Mouse (Mus musculus): ENCODE measurements around the gene Cacna1e. TPM values are rescaled to one million over a fixed set of nuclear protein-coding genes. Genes with fewer than 3 reads are reported as not detected.

The Cacna1e gene
- total and polyA plus RNA-seq, 3 experiments, result not detected

DNA sequence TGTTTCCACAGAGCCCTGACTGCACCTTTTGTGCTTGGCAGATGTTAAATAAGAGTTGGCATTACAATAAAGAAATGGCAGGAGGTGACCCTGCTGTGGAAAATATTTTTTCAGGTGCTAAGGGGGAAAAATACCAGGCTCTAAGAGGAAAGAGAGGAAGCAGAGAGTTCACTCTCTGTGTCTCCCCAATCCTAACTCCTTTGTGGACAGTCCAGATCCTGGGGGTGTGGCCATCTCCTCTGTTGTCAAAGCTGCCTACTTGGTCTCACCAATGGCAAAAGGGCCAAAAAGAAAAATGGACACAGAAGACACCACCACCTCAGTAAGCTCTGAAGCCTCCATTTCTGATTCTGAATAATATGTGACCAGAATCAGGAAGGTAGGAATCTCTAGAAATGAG lies 280.5 kb downstream of the Cacna1e start:
- Histone ChIP-seq H3K27ac (ENCODE audit: control insufficient read depth, low read depth, low read length) (no peak overlapping the region), H3K27me3 (ENCODE audit: control insufficient read depth in 1 of 2, insufficient read depth in 2 of 2, low read length in 2 of 2) (no peaks in the 10 kb centered on the region), H3K36me3 (ENCODE audit: control insufficient read depth in 1 of 2, insufficient read depth in 2 of 2, low read length in 2 of 2) (no peaks in the 10 kb centered on the region), H3K4me3 (ENCODE audit: control insufficient read depth in 1 of 2, insufficient read depth in 1 of 2, low read depth in 2 of 2, low read length in 2 of 2) (no peak overlapping the region), H3K4me1 (ENCODE audit: control insufficient read depth in 1 of 2, insufficient read depth in 2 of 2, low read length in 2 of 2) (no peaks in the 10 kb centered on the region), H3K79me2 (ENCODE audit: control insufficient read depth, insufficient read depth, low read length, poor library complexity) (no peaks in the 10 kb centered on the region), H3K9ac (ENCODE audit: control insufficient read depth, low read depth, low read length, poor library complexity, severe bottlenecking) (no peak overlapping the region), H3K9me3 (replicated peaks; ENCODE audit: insufficient read depth, low read length) (no peaks in the 10 kb centered on the region)
- no peak for DNase-seq (ENCODE audit: low read depth, low spot score)
- no peak for TF ChIP-seq TAL1 (IDR thresholded peaks at IDR 0.05; ENCODE audit: low read length)
- TF ChIP-seq TBP (IDR thresholded peaks at IDR 0.05; ENCODE audit: low read depth, low read length), result no peak
- no peak for TF ChIP-seq TCF12 (IDR thresholded peaks at IDR 0.05; ENCODE audit: low read depth, low read length)
- TF ChIP-seq JUND (IDR thresholded peaks at IDR 0.05; ENCODE audit: low read depth, low read length), result no peak
- no peak for TF ChIP-seq CHD1 (IDR thresholded peaks at IDR 0.05; ENCODE audit: low read depth, low read length)
- TF ChIP-seq EP300 (IDR thresholded peaks at IDR 0.05; ENCODE audit: low read depth in 1 of 2, low read length in 2 of 2), result no peak
- TF ChIP-seq MAZ (IDR thresholded peaks at IDR 0.05; ENCODE audit: low read depth, low read length), result no peak
- TF ChIP-seq GABPA (IDR thresholded peaks at IDR 0.05; ENCODE audit: low read depth, low read length), result no peak
- TF ChIP-seq MAX (IDR thresholded peaks at IDR 0.05; ENCODE audit: low read length), result no peak
- no peak for TF ChIP-seq POLR2A (IDR thresholded peaks at IDR 0.05; ENCODE audit: control insufficient read depth in 1 of 2, insufficient read depth in 1 of 2, low read depth in 1 of 2, low read length in 2 of 2, poor library complexity in 1 of 2)
- TF ChIP-seq RCOR1 (IDR thresholded peaks at IDR 0.05; ENCODE audit: low read depth, low read length), result no peak
- no peak for TF ChIP-seq SIN3A (IDR thresholded peaks at IDR 0.05; ENCODE audit: low read length)
- TF ChIP-seq MYB (IDR thresholded peaks at IDR 0.05; ENCODE audit: low read depth, low read length), result no peak
- TF ChIP-seq ZC3H11A (IDR thresholded peaks at IDR 0.05; ENCODE audit: low read depth, low read length), result no peak
- no peak for TF ChIP-seq MXI1 (IDR thresholded peaks at IDR 0.05; ENCODE audit: low read depth, low read length)
- no peak for TF ChIP-seq BHLHE40 (IDR thresholded peaks at IDR 0.05; ENCODE audit: borderline replicate concordance, low read depth, low read length)

- H3K9me3 ChIP-seq (replicated peaks; ENCODE audit: insufficient read depth, low read length), result no peaks in the 10 kb centered on the region
- no peaks in the 10 kb centered on the region for H3K36me3 ChIP-seq (ENCODE audit: control insufficient read depth in 1 of 2, insufficient read depth in 2 of 2, low read length in 2 of 2)
- no peak for DNase-seq (ENCODE audit: low read depth, low spot score)
- no peaks in the 10 kb centered on the region for H3K27me3 ChIP-seq (ENCODE audit: control insufficient read depth in 1 of 2, insufficient read depth in 2 of 2, low read length in 2 of 2)
- H3K27ac ChIP-seq (ENCODE audit: control insufficient read depth, low read depth, low read length), result no peak overlapping the region
- no peak overlapping the region for H3K9ac ChIP-seq (ENCODE audit: control insufficient read depth, low read depth, low read length, poor library complexity, severe bottlenecking)
- H3K79me2 ChIP-seq (ENCODE audit: control insufficient read depth, insufficient read depth, low read length, poor library complexity), result no peaks in the 10 kb centered on the region
- H3K4me3 ChIP-seq (ENCODE audit: control insufficient read depth in 1 of 2, insufficient read depth in 1 of 2, low read depth in 2 of 2, low read length in 2 of 2), result no peak overlapping the region
- no peaks in the 10 kb centered on the region for H3K4me1 ChIP-seq (ENCODE audit: control insufficient read depth in 1 of 2, insufficient read depth in 2 of 2, low read length in 2 of 2)
- TF ChIP-seq POLR2AphosphoS2 (IDR thresholded peaks at IDR 0.05; ENCODE audit: low read length) (no peak), MAZ (IDR thresholded peaks at IDR 0.05; ENCODE audit: low read depth, low read length) (no peak), NRF1 (IDR thresholded peaks at IDR 0.05; ENCODE audit: insufficient read depth, low read depth, low read length, poor library complexity, severe bottlenecking) (no peak), NELFE (IDR thresholded peaks at IDR 0.05; ENCODE audit: low read depth, low read length) (no peak), POLR2AphosphoS5 (IDR thresholded peaks at IDR 0.05; ENCODE audit: borderline replicate concordance, low read depth, low read length) (no peak), MYC (IDR thresholded peaks at IDR 0.05; ENCODE audit: low read depth, low read length) (no peak), RAD21 (IDR thresholded peaks at IDR 0.05; ENCODE audit: low read depth, low read length) (no peak), SMC3 (IDR thresholded peaks at IDR 0.05; ENCODE audit: low read depth, low read length) (no peak), RCOR1 (IDR thresholded peaks at IDR 0.05; ENCODE audit: low read depth, low read length) (no peak), USF2 (IDR thresholded peaks at IDR 0.05; ENCODE audit: borderline replicate concordance in 1 of 2, insufficient read depth in 1 of 2, low read depth in 1 of 2, low read length in 2 of 2) (no peak), ZNF384 (IDR thresholded peaks at IDR 0.05; ENCODE audit: low read depth, low read length) (no peak), ZC3H11A (IDR thresholded peaks at IDR 0.05; ENCODE audit: low read depth, low read length) (no peak), ETS1 (IDR thresholded peaks at IDR 0.05; ENCODE audit: low read depth, low read length) (no peak), JUND (IDR thresholded peaks at IDR 0.05; ENCODE audit: low read depth, low read length) (no peak), UBTF (IDR thresholded peaks at IDR 0.05; ENCODE audit: borderline replicate concordance, insufficient read depth, low read depth, low read length) (no peak), GATA1 (IDR thresholded peaks at IDR 0.05; ENCODE audit: low read depth, low read length) (no peak)
These were observed 281.8 kb downstream of the Cacna1e start for GRCm38 (mm10) chr1:154602531-154602930.
